Mouse (Mus musculus): ENCODE data around the gene Mmp9.

DNA sequence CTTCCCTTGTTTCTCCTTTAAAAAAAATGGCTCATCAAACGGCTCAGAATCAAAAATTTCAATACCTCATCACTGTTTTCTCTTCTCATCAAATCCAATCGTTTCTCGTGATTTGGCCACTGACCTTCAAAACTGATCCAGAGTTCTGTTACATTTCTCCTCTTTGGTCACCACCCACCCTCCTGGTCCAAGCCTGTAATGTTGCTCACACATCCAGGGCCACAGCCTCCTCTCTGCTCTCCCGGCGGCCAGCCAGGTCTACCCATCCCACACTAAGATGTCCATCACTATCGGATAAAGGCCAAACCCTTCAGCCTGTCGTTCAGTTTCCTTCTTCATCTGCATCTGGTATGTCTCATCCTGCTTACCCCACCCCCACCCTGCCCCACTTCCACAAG is 21.6 kb downstream of the Mmp9 start:
- TF ChIP-seq CTCF (IDR thresholded peaks at IDR 0.05; ENCODE audit: low read depth): no peak
- no peak for TF ChIP-seq EP300 (IDR thresholded peaks at IDR 0.05; ENCODE audit: low read depth)
